Mouse (Mus musculus) midbrain, embryonic 11.5 days (tissue): ENCODE results near the gene Mettl22. TPM values are rescaled to one million over a fixed set of nuclear protein-coding genes. Genes with fewer than 3 reads are reported as not detected.

Source experiments
- ATAC-seq: fragments of 200-750 bp; cut with Nextera tagmentation; 2 replicates; pipeline ENCODE4 v1.8.0; 2017; ENCODE audit warnings: moderate TSS enrichment, moderate library complexity; ENCODE audit not compliant: low FRiP score
- DNase-seq: peaks from one replicate; pipeline ENCODE4 v3.0.0; 2015; ENCODE audit warnings: low spot score; ENCODE audit errors: missing footprints
- H3K27ac ChIP-seq: fragments of 300-500 bp; sonication (generic); 2 replicates; pipeline ENCODE4 v1.5.1; 2014; ENCODE audit warnings: low read depth, low read length
- H3K27me3 ChIP-seq: fragments of 300-500 bp; sonication (generic); 2 replicates; pipeline ENCODE4 v1.6.1; 2014; ENCODE audit warnings: mild to moderate bottlenecking, low read length, moderate library complexity, mixed read lengths; ENCODE audit not compliant: control insufficient read depth, insufficient read depth
- H3K36me3 ChIP-seq: fragments of 300-500 bp; sonication (generic); 2 replicates; pipeline ENCODE4 v1.6.1; 2014; ENCODE audit warnings: mild to moderate bottlenecking, low read length, moderate library complexity, mixed read lengths; ENCODE audit not compliant: control insufficient read depth, insufficient read depth
- H3K4me1 ChIP-seq: fragments of 300-500 bp; sonication (generic); 2 replicates; pipeline ENCODE4 v1.6.1; 2014; ENCODE audit warnings: low read length; ENCODE audit not compliant: control insufficient read depth, insufficient read depth
- H3K4me2 ChIP-seq: fragments of 300-500 bp; sonication (generic); 2 replicates; pipeline ENCODE4 v1.6.1; 2014; ENCODE audit warnings: mild to moderate bottlenecking, moderate library complexity
- H3K4me3 ChIP-seq: fragments of 300-500 bp; sonication (generic); 2 replicates; pipeline ENCODE4 v1.5.1; 2014; ENCODE audit warnings: low read depth, low read length
- H3K9ac ChIP-seq: fragments of 300-500 bp; sonication (generic); 2 replicates; pipeline ENCODE4 v1.6.1; 2014; ENCODE audit warnings: low read length
- H3K9me3 ChIP-seq: fragments of 300-500 bp; sonication (generic); 2 replicates; pipeline ENCODE4 v1.6.1; 2016; ENCODE audit warnings: low read length; ENCODE audit not compliant: control insufficient read depth
- WGBS: fragments of 180-500 bp; shearing (Covaris S2); extraction: QIAGEN DNeasy Blood & Tissue Kit; methylation state at CpG from one replicate; pipeline ENCODE4 v1.1.7; 2014; 5-methylcytosine and 5-hydroxymethylcytosine counted together
- polyA plus RNA-seq: library from polyadenylated mRNA; unstranded; fragments of >200 nt; fragmentation: Nextera tagmentation; extraction: Ambion mirVana; gene quantifications from 2 replicates; pipeline ENCODE4 v1.2.1, GENCODE M21; 2014

Mettl22 gene
- 17.6 and 24.3 TPM in 2 replicates for polyA plus RNA-seq

- Histone ChIP-seq H3K9ac (peak within 1 kb of the TSS; percentile 84), H3K9me3 (no peaks in the 10 kb centered on the region), H3K4me2 (peak within 1 kb of the TSS; percentile 77), H3K4me1 (peaks cover 3% of the 10 kb centered on the region; the same call in 1 of the 2 replicates), H3K27ac (peak within 1 kb of the TSS; percentile 35; the same call in 1 of the 2 replicates), H3K36me3 (no peaks in the 10 kb centered on the region), H3K4me3 (peak within 1 kb of the TSS; percentile 78), H3K27me3 (no peaks in the 10 kb centered on the region)
- under 1% methylated on average over 48 of the region's 48 CpGs for WGBS
- ATAC-seq (peak; percentile 97), DNase-seq (peak; percentile 99)
Observed at GRCm38 (mm10) chr16:8470603-8471481, at the start of gene Mettl22. Gene Mettl22, plus strand, starts transcription at chr16:8470788.

GRCm38 (mm10) chr16:8420842-8421241 is 49.7 kb upstream of the Mettl22 start:
- Histone ChIP-seq H3K36me3 (no peaks in the 10 kb centered on the region), H3K9ac (no peak overlapping the region), H3K4me1 (peaks cover 4% of the 10 kb centered on the region), H3K4me2 (no peak overlapping the region), H3K4me3 (no peak overlapping the region), H3K27ac (no peak overlapping the region), H3K9me3 (no peaks in the 10 kb centered on the region), H3K27me3 (peaks cover 32% of the 10 kb centered on the region)
- DNase-seq, result peak; percentile 56
- WGBS, result 88% methylated on average over 4 of the region's 4 CpGs
- no peak for ATAC-seq

GRCm38 (mm10) chr16:8423626-8424114 is 46.9 kb upstream of the Mettl22 start:
- H3K27ac ChIP-seq, result no peak overlapping the region
- 44% methylated on average over 7 of the region's 7 CpGs for WGBS
- no peak overlapping the region for H3K4me2 ChIP-seq
- H3K36me3 ChIP-seq, result no peaks in the 10 kb centered on the region
- no peak for ATAC-seq
- H3K4me1 ChIP-seq, result peaks cover 4% of the 10 kb centered on the region
- no peak overlapping the region for H3K9ac ChIP-seq
- H3K9me3 ChIP-seq, result no peaks in the 10 kb centered on the region
- H3K27me3 ChIP-seq, result peaks cover 35% of the 10 kb centered on the region
- H3K4me3 ChIP-seq, result no peak overlapping the region
- peak; percentile 72 for DNase-seq

GRCm38 (mm10) chr16:8424161-8424970 is 46.2 kb upstream of the Mettl22 start:
- peak; percentile 87 for DNase-seq
- H3K27me3 ChIP-seq, result peaks cover 35% of the 10 kb centered on the region
- ATAC-seq, result no peak; the same call in 1 of the 2 replicates

GRCm38 (mm10) chr16:8424971-8425330 is 45.6 kb upstream of the Mettl22 start, which contains the start of gene Tmem114:
Gene Tmem114, minus strand, starts transcription at chr16:8425136.
- Histone ChIP-seq H3K9me3 (no peaks in the 10 kb centered on the region), H3K4me2 (peak within 1 kb of the TSS; percentile 65), H3K9ac (peak within 1 kb of the TSS; percentile 40), H3K4me3 (peak within 1 kb of the TSS; percentile 33), H3K36me3 (no peaks in the 10 kb centered on the region), H3K27ac (no peak within 1 kb of the TSS), H3K4me1 (peaks cover 4% of the 10 kb centered on the region), H3K27me3 (peaks cover 35% of the 10 kb centered on the region)
- DNase-seq (no peak), ATAC-seq (0 out of 2 replicates have a peak, but pooled peaks have one; percentile 44)
- WGBS, result 2% methylated on average over 16 of the region's 16 CpGs

More at GRCm38 (mm10) chr16:8424161-8424970, 46.2 kb upstream of the Mettl22 start:
- peak overlapping the region; percentile 40 for H3K9ac ChIP-seq
- H3K4me3 ChIP-seq, result peak overlapping the region; percentile 33
- H3K27ac ChIP-seq, result no peak overlapping the region
- WGBS, result 4% methylated on average over 43 of the region's 43 CpGs
- H3K9me3 ChIP-seq, result no peaks in the 10 kb centered on the region
- H3K36me3 ChIP-seq, result no peaks in the 10 kb centered on the region
- peak overlapping the region; percentile 65 for H3K4me2 ChIP-seq
- peaks cover 4% of the 10 kb centered on the region for H3K4me1 ChIP-seq

GRCm38 (mm10) chr16:8425736-8426135 is 44.9 kb upstream of the Mettl22 start:
- Histone ChIP-seq H3K9me3 (no peaks in the 10 kb centered on the region), H3K27ac (no peak overlapping the region), H3K27me3 (peaks cover 35% of the 10 kb centered on the region), H3K4me3 (no peak overlapping the region), H3K4me2 (no peak overlapping the region), H3K36me3 (no peaks in the 10 kb centered on the region), H3K4me1 (peaks cover 4% of the 10 kb centered on the region), H3K9ac (no peak overlapping the region)
- no peak for ATAC-seq
- 83% methylated on average over 5 of the region's 5 CpGs for WGBS
- peak; percentile 83 for DNase-seq

GRCm38 (mm10) chr16:8429531-8429930 is 41.1 kb upstream of the Mettl22 start:
- Histone ChIP-seq H3K9ac (no peak overlapping the region), H3K4me1 (peaks cover under 1% of the 10 kb centered on the region; the same call in 1 of the 2 replicates), H3K27me3 (peaks cover 16% of the 10 kb centered on the region), H3K4me2 (no peak overlapping the region), H3K36me3 (no peaks in the 10 kb centered on the region), H3K27ac (no peak overlapping the region), H3K4me3 (no peak overlapping the region), H3K9me3 (no peaks in the 10 kb centered on the region)
- DNase-seq, result no peak
- ATAC-seq, result no peak
- 77% methylated on average over 4 of the region's 4 CpGs for WGBS

- Histone ChIP-seq H3K36me3 (no peaks in the 10 kb centered on the region), H3K4me3 (no peak overlapping the region), H3K27me3 (no peaks in the 10 kb centered on the region), H3K4me1 (no peaks in the 10 kb centered on the region), H3K9me3 (no peaks in the 10 kb centered on the region), H3K4me2 (no peak overlapping the region), H3K9ac (no peak overlapping the region), H3K27ac (no peak overlapping the region)
- ATAC-seq (no peak), DNase-seq (no peak)
- whole genome bisulfite sequencing, result 86% methylated on average over 3 of the region's 3 CpGs
Observed at GRCm38 (mm10) chr16:8432616-8433015, 38.0 kb upstream of the Mettl22 start.
